Mouse (Mus musculus): Measurements from ENCODE around the gene Bicral.
"Not testable (repeated sequence)": the region's sequence is repeated elsewhere in the genome, so short reads cannot be mapped to it uniquely, and the experiment has no call there.

Bicral gene

GRCm38 (mm10) chr17:46876371-46876950, 18.2 kb upstream of the Bicral start:
- DNase-seq (ENCODE audit: extremely low read depth, low read depth, low spot score): peak; percentile 86

GRCm38 (mm10) chr17:46875626-46876025, 17.3 kb upstream of the Bicral start:
- DNase-seq (ENCODE audit: extremely low read depth, low read depth, low spot score): no peak

DNA sequence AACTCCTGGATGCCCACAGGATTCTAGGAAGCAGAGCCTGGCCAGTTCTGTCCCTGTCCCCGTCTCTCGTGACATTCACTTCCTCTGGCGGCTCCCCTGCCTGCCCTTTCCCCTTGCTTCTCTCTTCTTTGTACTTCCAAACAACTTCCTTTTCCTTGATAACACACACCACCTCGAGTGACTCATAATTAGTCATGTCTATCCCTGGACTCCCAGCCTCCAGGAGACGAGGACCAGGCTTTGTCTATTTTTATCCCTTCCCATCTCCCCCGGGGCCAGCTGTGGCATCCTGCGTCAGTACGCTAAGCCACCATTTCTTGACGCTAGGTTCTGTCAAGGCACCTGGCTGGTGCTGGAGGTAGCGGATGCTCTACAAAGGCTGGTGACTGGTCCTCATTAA, 15.9 kb upstream of the Bicral start:
- DNase-seq (ENCODE audit: extremely low read depth, low read depth, low spot score): no peak

GRCm38 (mm10) chr17:46872806-46873205, 14.5 kb upstream of the Bicral start:
- no peak for DNase-seq (ENCODE audit: extremely low read depth, low read depth, low spot score)

DNA sequence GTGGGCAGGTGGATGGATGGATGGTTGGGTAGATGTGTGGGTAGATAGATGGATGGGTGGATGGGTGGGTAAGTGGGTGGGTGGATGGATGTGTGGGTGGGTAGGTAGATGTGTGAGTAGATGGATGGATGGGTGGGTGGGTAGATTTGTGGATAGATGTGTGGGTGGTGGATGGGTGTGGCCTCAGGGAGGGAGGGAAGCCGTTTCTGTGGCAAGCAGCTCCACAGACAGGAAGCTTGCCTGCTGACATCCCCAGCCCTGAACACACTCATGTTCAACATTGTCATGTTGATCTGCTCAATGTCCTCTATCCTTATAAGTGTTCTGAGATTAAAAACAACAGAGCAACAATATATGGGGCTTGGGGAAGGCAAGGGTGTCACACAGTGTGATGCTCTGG, 12.6 kb upstream of the Bicral start:
- no peak for DNase-seq (ENCODE audit: extremely low read depth, low read depth, low spot score)

DNA sequence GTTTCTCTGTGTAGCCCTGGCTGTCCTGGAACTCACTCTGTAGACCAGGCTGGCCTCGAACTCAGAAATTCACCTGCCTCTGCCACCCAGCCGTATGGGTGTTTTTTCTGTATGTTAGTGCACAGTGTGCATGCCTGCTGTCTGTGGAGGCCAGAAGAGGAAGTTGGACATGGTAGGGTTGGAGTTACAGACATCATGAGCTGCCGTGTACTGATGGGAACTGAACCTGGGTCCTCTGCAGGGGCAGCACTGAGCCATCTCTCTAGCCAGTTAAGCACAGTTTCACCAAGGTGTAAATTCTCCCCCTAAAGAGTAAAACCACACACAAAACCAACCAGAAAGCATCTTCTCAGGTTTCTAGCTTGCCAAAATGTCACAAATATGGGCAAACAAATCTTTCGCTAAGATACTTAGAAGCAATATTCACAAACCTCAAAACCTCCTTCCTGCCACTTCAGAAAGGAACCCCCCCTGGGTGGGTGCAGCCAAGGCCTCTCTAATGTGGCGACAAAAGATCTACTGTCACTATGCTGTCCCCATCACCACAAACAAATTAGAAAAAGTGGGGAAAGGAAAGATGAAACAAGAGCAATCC, 12.0 kb upstream of the Bicral start:
- DNase-seq (ENCODE audit: extremely low read depth, low read depth, low spot score): no peak

- no peak for DNase-seq (ENCODE audit: extremely low read depth, low read depth, low spot score)
Measured at GRCm38 (mm10) chr17:46866836-46867235, 8.6 kb upstream of the Bicral start.

GRCm38 (mm10) chr17:46864566-46865195, 6.4 kb upstream of the Bicral start:
- DNase-seq (ENCODE audit: extremely low read depth, low read depth, low spot score): no peak

DNA sequence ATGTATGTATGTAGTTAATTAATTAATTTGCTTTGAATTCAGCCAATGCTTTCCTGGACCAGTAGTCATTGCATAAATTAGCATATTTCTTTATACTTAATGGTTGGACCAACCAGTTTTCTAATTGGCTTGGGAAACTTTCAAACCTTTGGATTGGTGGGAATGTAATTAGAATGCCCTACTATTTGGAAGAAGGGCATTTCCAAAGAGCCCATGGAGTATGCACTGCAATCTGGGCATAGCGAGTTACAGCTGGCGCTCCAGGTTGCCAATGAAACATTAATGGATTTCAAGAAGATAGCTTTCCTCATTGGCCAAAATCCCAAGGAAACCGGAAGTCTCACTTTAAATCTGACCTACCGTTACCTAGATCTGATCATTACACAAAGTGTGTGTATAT, 1.8 kb upstream of the Bicral start:
- DNase-seq (ENCODE audit: extremely low read depth, low read depth, low spot score): no peak

GRCm38 (mm10) chr17:46858749-46859444, 615 bp upstream of the Bicral start:
- no peak for DNase-seq (ENCODE audit: extremely low read depth, low read depth, low spot score)

GRCm38 (mm10) chr17:46857361-46857902, 850 bp downstream of the Bicral start:
- no peak for DNase-seq (ENCODE audit: extremely low read depth, low read depth, low spot score)

DNA sequence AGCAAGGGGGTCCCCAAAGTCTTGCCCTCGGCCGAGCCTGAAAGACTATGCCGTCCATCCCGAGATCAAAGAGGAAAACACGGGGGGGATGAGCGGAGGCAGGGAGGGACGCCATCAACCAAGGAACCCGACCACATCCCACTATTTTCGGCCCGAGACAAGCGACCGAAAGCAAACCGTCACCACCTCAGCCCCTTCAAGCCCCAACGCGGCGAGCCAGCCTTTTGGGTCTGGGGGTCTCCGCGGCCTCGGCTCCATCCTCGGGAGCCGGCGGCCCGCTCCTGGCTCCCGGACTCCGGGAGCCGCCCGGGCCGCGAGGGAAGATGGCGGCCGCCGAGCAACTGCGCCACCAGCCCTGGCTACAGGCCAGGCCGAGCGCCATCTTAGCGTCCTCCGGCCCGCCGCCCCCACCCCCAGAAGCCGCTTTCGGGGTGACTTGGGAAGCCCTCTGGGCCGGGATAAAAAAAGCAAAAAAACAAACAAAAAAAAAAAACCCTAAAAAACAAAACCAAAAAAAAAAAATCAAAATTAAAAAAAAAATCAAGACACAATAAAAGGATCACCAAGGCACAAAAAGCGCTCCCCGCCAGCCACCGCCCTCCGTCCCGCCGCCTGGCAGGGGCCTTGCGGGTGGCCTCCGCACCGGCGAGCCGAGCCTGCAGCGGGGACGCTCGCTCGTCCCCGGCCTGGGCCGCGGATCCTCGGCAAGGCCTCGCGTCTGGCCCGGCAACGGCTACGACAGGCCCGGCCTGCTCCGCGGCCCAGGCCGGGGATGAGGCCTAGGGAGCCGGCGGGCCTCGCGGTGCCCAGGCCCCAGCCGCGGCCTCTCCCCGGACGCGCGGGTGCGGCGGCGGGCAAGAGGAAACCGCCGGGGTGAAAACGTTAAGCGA, 1.6 kb downstream of the Bicral start:
- no peak for DNase-seq (ENCODE audit: extremely low read depth, low read depth, low spot score)

DNA sequence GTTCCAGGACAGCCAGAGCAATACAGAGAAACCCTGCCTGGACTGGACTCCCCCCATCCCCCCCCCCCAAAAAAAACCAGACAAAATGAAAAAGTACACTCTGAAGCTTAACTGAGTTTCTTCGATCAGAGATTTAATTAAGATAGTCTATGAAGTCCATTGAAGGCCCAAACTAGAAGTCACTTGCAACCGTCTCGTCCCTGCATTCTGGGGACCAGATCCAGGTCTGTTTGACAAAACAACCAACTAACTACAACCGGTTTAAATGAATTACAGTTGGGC, 2.2 kb downstream of the Bicral start:
- DNase-seq (ENCODE audit: extremely low read depth, low read depth, low spot score): no peak

DNA sequence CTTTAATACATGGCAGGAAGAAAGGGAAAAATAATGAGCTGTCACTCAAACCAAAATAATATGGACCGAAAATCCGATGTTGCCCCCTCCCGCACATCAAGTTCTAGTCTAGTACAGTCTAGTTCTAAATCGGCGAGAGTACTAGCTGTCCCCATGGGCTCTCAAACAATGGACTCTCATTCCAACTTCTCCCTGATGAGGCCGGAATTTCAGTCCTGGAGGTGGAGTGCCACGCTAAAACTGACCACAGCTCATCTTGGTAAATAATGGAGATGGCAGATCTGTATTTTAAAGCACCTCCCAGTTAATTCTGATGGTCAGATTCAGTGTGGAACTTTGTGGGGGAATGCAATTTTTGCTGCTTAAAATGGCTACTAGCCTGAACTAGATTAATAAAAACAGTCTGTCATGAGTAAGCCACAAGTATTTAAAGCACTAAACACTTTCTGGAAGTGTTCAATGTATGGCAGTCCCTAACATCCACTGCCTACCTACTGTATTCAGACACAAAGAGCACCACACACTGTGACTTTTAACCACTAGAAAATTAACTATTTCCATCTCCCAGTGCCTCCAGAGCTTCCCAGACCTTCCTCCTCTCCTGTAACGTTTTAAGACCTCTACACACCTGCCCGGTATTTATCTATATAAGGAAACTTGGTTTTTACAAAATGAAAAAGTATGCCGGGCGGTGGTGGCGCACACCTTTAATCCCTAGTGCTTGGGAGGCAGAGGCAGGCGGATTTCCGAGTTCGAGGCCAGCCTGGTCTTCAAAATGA, 2.8 kb downstream of the Bicral start:
- no peak for DNase-seq (ENCODE audit: extremely low read depth, low read depth, low spot score)

- no peak for DNase-seq (ENCODE audit: extremely low read depth, low read depth, low spot score)
Measured at GRCm38 (mm10) chr17:46854640-46855110, 3.6 kb downstream of the Bicral start.

GRCm38 (mm10) chr17:46854096-46854495, 4.2 kb downstream of the Bicral start:
- DNase-seq (ENCODE audit: extremely low read depth, low read depth, low spot score): no peak

DNA sequence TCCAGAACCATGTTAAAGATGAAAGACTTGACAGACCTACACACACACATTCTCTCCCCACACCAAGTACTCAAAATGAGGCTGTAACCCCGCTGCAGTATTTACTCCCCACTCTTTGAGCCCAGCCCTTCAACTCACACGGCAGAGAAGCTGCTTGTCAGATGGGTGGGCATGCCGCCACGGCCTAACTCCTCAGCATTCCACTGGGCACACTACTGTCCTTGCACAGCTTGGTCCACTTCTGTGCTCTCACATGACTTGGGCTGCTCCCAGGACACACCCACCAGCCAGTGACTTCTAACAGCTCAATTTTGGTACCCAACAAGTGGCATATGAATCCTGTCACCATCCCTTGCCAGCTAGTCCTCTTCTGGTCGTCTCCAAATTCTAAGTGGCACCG, 5.0 kb downstream of the Bicral start:
- no peak for DNase-seq (ENCODE audit: extremely low read depth, low read depth, low spot score)

DNA sequence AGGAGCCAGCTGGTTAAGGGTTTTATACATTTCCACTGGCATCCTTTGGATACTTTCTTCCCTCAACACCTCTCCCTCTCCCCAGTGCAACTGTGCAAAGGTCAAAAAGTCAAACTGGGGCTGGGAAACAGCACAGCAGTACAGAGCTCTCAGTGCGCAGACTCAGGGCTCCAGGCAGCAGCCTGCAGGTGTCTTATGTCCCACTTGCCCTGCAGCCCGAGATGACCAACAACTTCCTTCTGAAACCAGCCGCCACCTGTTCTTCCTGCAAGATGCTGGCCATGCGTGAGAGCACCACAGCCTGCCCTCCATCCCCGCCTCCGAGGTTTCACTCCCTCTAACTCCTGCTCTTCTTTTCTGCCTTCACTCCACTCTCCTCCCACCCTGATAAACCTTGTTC, 5.6 kb downstream of the Bicral start:
- no peak for DNase-seq (ENCODE audit: extremely low read depth, low read depth, low spot score)

GRCm38 (mm10) chr17:46847206-46847605, 11.1 kb downstream of the Bicral start:
- no peak for DNase-seq (ENCODE audit: extremely low read depth, low read depth, low spot score)

- DNase-seq (ENCODE audit: extremely low read depth, low read depth, low spot score): not testable (repeated sequence)
Measured at GRCm38 (mm10) chr17:46846573-46846972, 11.7 kb downstream of the Bicral start.

Data from fat pad, adult 2 months (tissue).